Mouse (Mus musculus) left cerebral cortex, adult 2 months (tissue): Measurements from ENCODE around the gene Myg1. TPM values are rescaled to one million over a fixed set of nuclear protein-coding genes. Genes with fewer than 3 reads are reported as not detected.
"Not testable (repeated sequence)": the region's sequence is repeated elsewhere in the genome, so short reads cannot be mapped to it uniquely, and the experiment has no call there.

ENCODE experiments used
- DNase-seq, 2 experiments: peaks; one replicate each; pipeline ENCODE4 v3.0.0; 2021 to 2022; ENCODE audit warnings: low spot score in 2 of 2, mixed read lengths in 1 of 2; ENCODE audit errors: extremely low spot score in 1 of 2
- H3K27ac ChIP-seq: fragments of 200-600 bp; 2 replicates; pipeline ENCODE4 v1.8.1; 2022
- H3K4me3 ChIP-seq: fragments of 200-600 bp; 2 replicates; pipeline ENCODE4 v1.8.1; 2022
- CTCF ChIP-seq: fragments of 200-600 bp; IDR thresholded peaks from 2 replicates; pipeline ENCODE4 v1.8.1; 2022; ENCODE audit warnings: antibody characterized with exemption, mild to moderate bottlenecking, moderate library complexity
- intact Hi-C: fragments of 180-260 bp; cut with DNase I; formaldehyde crosslinking; loops from one replicate; pipeline ENCODE4 v1.15.1; 2025
- total RNA-seq, 2 experiments: library from RNA; stranded (reverse); gene quantifications; 2 replicates each; pipeline ENCODE4 v1.2.3; 2021

Gene Myg1
- total RNA-seq, 2 experiments from 2014 or later, result 65.1 to 67.9 TPM

DNA sequence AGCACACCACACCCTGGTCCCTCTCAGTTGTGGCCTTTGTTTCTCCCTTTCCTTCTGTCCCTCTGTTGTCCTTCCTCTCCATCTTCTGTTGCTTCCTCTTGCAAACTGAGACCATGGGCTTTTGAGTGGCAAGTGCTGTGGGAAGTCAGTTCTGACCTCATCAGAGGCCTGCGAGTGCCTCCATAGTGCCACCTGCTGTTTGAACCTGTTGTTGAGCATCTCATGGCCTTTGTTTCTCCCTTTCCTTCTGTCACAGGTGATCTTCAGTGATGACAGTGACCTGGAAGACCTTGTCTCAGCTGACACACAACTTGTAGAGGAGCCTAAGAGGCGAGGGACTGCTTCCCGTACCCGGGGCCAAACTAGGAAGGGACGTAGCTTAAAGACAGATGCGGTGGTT, 15.2 kb upstream of the Myg1 start:
- DNase-seq, result peak; percentile 40 to 60
- Histone ChIP-seq H3K4me3 (no peak overlapping the region), H3K27ac (no peak overlapping the region)
- intact Hi-C loops, result loop anchor here (2.0 kb wide), 1 partner anchor 27 kb away; no protein-coding TSS in a partner anchor
- peak; percentile 83 for TF ChIP-seq CTCF

DNA sequence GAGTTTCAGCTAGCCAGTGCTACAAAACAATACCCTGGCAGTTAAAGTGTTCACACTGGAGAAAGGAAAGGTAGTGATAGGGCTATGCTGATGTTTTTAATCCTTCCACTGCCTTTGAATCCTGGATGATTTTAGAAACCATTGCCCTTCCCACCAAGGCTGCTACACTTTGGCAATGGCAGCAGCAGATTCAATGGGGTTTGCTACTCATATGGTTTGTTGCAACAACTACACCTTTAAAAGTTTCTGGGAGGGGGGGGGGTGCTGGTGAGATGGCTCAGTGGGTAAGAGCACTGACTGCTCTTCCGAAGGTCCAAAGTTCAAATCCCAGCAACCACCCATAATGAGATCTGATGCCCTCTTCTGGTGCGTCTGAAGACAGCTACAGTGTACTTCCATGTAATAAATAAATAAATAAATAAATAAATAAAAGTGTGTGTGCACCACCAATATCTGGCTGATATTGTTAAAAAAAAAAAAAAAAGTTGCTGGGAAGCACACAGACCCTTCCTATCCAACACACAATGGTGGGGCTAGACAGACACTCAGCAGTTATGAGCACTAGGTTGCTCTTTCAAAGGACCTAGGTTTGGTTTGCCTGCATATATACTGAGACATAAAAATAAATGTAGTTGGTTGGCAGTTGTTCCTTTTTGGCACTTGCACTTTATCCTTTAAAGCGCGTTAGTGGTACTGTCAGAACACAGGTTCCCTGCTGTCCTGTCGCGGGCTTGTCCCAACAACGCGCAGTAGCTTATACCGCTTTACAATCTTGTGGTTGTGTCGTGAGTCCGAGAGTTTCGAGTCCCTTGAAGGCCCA, 6.6 kb upstream of the Myg1 start:
- no peak; the same call in 1 of the 2 replicates for TF ChIP-seq CTCF
- H3K4me3 ChIP-seq, result peak overlapping the region; percentile 46
- intact Hi-C loops, result no loop called here
- peak overlapping the region; percentile 36; the same call in 1 of the 2 replicates for H3K27ac ChIP-seq
- no peak for DNase-seq

DNA sequence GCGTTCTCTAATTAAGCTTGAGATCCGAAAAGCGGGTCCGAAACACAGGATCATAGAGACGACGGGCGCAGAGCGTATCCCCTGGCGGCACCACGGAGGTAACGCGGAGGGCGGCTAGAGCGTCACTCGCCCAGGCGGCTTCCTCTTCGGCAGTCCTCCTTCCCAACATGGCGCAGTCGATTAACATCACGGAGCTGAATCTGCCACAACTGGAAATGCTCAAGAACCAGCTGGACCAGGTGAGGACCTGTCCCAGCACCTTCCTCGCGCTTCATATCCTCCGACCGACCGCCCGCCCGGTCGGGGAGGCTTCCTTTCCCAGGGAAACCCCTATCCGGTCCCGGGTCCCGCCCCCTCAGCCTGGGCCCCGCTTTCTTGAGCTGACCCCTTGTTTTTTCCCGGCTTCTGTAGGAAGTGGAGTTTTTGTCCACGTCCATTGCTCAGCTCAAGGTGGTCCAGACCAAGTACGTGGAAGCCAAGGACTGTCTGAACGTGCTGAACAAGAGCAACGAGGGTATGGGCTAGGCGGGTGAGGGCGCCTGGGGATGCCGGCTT, 5.4 kb upstream of the Myg1 start, which contains the start of gene Pfdn5:
Pfdn5 (plus strand) TSS at position 95 of the 555 bp plus-strand sequence.
- peak; percentile 86 to 87 for DNase-seq
- TF ChIP-seq CTCF, result peak; percentile 61
- peak within 1 kb of the TSS; percentile 93 for H3K27ac ChIP-seq
- intact Hi-C loops, result loop anchor here (2.0 kb wide), 1 partner anchor 47 kb away; the partner anchor contains the start of gene Mfsd5
- H3K4me3 ChIP-seq, result peak within 1 kb of the TSS; percentile 76

DNA sequence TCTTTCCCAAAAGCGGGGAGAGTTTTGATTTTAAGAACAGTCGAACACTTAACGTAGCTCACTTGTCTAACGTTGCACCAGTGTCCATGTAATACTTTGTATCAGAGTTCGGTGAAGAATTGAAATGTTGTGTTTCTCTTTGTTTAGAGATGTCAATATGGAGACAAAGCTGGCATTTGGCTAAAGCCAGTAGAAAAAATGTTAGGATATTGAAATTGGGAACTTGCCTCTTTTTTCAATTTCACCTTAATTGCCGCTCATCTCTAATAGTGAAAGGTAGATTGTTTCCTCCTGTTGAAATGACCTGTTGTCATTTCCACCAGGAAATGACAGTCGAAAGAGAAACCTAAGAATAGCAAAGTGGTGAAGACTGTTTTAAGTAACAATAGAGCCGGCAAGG, 4.6 kb upstream of the Myg1 start:
- no peak for DNase-seq
- no peak for TF ChIP-seq CTCF
- intact Hi-C loops, result loop anchor here (2.0 kb wide), 1 partner anchor 48 kb away; the partner anchor contains the start of gene Mfsd5
- peak overlapping the region; percentile 93; the same call in 1 of the 2 replicates for H3K27ac ChIP-seq
- peak overlapping the region; percentile 76 for H3K4me3 ChIP-seq

DNA sequence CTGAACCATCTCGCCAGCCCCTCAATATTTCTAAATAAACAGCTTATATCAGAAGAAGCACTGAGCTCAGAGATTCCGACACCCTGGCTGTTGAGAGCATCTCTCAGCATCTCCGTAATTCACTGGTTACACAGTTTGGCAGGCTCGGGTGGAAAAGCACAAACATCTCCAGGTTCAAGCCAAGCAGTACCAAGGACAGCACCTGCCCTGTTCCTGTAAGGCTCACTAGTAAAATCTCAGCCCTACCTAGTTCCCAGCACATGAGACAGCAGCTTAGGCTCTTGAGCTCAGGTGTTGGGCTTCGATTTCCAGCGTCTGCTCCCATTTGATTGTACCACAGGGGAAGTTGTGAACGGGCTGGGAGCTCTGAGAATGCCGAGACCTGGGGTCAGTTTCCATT, 3.7 kb downstream of the Myg1 start:
- DNase-seq, result no peak
- intact Hi-C loops, result no loop called here
- Histone ChIP-seq H3K4me3 (no peak overlapping the region), H3K27ac (no peak overlapping the region)
- no peak for TF ChIP-seq CTCF

DNA sequence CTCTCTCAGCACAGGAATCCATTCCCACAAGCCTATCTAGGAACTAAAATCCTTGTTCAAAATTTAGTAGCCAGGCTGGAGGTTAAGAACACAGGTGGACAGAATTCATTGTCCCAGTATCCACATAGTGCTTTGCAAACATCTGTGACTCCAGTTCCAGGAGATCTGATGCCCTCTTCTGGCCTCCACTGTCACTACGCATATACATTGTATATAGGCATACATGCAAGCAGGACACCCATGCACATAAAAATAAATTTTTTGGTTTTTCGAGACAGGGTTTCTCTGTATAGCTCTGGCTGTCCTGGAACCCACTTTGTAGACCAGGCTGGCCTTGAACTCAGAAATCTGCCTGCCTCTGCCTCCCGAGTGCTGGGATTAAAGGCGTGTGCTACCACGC, 4.4 kb downstream of the Myg1 start:
- H3K4me3 ChIP-seq, DNase-seq, H3K27ac ChIP-seq, intact Hi-C loops: not testable (repeated sequence)
- peak; percentile 31 for TF ChIP-seq CTCF

DNA sequence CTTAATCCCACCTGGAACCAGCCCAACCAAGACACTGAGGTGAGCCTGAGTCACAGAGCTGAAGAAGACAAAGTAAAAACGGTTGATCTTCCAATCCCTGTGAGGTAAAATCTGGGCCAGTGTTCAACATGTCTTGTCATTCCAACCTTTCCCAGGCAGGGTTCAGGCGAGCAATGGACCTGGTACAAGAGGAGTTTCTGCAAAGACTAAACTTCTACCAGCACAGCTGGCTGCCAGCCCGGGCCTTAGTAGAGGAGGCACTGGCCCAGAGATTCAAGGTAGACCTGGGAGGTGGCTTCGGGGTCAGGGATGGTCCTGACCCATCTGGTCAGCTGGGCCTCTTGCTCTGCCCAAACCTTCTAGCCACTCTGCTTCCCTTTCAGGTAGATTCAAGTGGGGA, 5.4 kb downstream of the Myg1 start:
- DNase-seq, result no peak
- no peak for TF ChIP-seq CTCF
- Histone ChIP-seq H3K4me3 (no peak overlapping the region), H3K27ac (no peak overlapping the region)
- intact Hi-C loops, result no loop called here

DNA sequence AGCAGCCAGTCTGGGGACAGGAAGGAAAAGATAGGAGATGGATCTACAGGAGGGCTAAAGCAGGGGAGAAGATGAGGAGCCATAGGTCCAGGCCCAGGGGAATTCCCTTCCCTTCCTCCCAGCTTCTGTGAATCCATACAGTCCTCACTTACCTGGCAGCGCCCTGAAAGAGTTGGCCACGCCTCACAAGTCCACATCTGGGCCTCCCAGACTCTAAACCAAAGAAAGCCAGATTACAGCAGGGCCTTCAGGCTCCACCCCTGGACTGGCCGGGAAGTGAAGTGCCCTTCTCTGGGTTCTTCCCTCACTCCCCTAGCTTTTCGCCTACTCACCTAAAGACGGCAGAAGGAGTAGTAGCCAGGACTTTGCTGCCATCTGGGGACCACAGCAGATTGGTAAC, 8.1 kb downstream of the Myg1 start:
- no peak for TF ChIP-seq CTCF
- no peak overlapping the region for H3K4me3 ChIP-seq
- no peak for DNase-seq
- H3K27ac ChIP-seq, result no peak overlapping the region
- intact Hi-C loops, result loop anchor here (5.0 kb wide), 1 partner anchor 38 kb away; no protein-coding TSS in a partner anchor

DNA sequence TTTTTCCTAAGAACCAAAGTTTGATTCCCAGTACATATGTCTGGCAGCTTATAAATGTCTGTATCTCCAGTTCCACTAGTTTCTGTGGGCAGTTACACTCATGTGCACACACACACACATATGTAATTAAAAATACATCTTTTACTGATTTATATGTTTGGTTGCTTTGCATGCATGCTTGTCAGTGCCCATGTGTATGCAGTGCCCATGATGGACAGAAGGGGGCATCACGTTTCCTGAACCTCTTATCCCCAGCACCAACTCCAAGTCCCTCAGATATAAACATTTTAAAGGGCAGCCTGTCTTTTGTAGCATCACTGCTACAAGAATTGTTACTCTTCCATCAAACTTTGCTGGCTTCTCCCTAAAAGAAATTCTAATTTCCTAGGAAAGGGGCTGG, 10.1 kb downstream of the Myg1 start:
- intact Hi-C loops, result loop anchor here (5.0 kb wide), 1 partner anchor 36 kb away; no protein-coding TSS in a partner anchor
- no peak for DNase-seq
- no peak overlapping the region for H3K4me3 ChIP-seq
- TF ChIP-seq CTCF, result peak; percentile 71
- H3K27ac ChIP-seq, result no peak overlapping the region

DNA sequence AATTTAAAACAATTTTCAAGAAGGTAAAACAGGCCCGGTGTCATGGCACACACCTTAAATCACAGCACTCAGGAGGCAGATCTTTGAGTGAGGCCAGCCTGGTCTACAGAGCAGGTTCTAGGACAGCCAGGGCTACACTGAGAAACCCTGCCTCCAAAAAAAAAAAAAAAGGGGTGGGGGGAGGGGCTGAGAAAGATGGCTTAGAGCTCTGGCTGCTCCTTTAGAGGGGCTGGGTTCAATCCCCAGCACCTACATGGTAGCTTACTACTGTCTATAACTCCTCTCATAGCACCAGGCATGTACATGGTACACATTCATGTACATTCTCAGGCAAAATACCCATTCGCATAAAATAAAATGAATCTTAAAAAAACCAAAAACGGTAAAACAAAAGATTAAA, 13.0 kb downstream of the Myg1 start:
- Histone ChIP-seq H3K4me3 (no peak overlapping the region), H3K27ac (no peak overlapping the region)
- intact Hi-C loops, result loop anchor here (5.0 kb wide), 1 partner anchor 33 kb away; no protein-coding TSS in a partner anchor
- no peak for TF ChIP-seq CTCF
- DNase-seq, result no peak

DNA sequence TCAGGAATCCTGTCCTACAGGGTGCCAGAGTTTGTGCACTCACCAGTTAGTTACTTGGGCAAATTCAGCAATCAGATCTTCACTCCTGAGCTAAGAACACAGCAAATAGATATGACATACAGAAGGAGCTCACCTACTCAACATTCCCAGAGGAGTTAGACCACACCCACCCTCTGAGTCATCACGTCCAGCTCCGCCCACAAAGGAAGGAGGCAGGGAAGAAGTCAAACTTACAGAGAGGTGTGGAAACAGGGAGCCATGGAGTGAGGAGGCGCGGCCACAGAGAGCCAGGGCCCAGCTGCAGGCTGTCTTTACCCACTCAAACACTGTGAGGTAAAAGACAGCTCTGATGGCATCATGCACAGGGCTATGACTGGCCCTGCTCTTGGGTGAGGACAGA, 14.9 kb downstream of the Myg1 start:
- TF ChIP-seq CTCF, result no peak
- no peak for DNase-seq
- no peak overlapping the region for H3K4me3 ChIP-seq
- intact Hi-C loops, result no loop called here
- H3K27ac ChIP-seq, result no peak overlapping the region
